Mouse (Mus musculus): ENCODE results near the gene Pigp.

Pigp gene

GRCm38 (mm10) chr16:94317752-94318151, 53.9 kb downstream of the Pigp start:
- DNase-seq (ENCODE audit: low read depth, low spot score) = no peak

GRCm38 (mm10) chr16:94315215-94315614, 56.4 kb downstream of the Pigp start:
- DNase-seq (ENCODE audit: low read depth, low spot score) = no peak

GRCm38 (mm10) chr16:94314626-94315025, 57.0 kb downstream of the Pigp start:
- DNase-seq (ENCODE audit: low read depth, low spot score) = no peak

GRCm38 (mm10) chr16:94313229-94314030, 58.2 kb downstream of the Pigp start, which contains the start of gene Hlcs:
TSS of gene Hlcs (minus strand) at chr16:94313571.
- DNase-seq (ENCODE audit: low read depth, low spot score) = peak; percentile 98

- peak; percentile 92 for DNase-seq (ENCODE audit: low read depth, low spot score)
These were observed 58.9 kb downstream of the Pigp start for GRCm38 (mm10) chr16:94312663-94313228.

- no peak for DNase-seq (ENCODE audit: low read depth, low spot score)
These were observed 59.7 kb downstream of the Pigp start for GRCm38 (mm10) chr16:94311931-94312330.

GRCm38 (mm10) chr16:94311416-94311815, 60.2 kb downstream of the Pigp start:
- no peak for DNase-seq (ENCODE audit: low read depth, low spot score)

GRCm38 (mm10) chr16:94309025-94309424, 62.6 kb downstream of the Pigp start:
- no peak for DNase-seq (ENCODE audit: low read depth, low spot score)

All from mesoderm, embryonic 11.5 days (tissue).